Mouse (Mus musculus) myocyte (in vitro differentiated cells): ENCODE results near the gene Il13.

Experiments used
- CEBPB ChIP-seq: IDR thresholded peaks from 2 replicates; pipeline ENCODE4 v1.6.1; 2011; ENCODE audit warnings: mild to moderate bottlenecking, moderate library complexity; ENCODE audit not compliant: poor library complexity, insufficient read depth, severe bottlenecking
- E2F4 ChIP-seq: IDR thresholded peaks from one replicate; pipeline ENCODE4 v1.6.1; 2011; ENCODE audit warnings: mild to moderate bottlenecking, control low read depth, moderate library complexity; ENCODE audit not compliant: insufficient read depth
- MAX ChIP-seq: IDR thresholded peaks from one replicate; pipeline ENCODE4 v1.6.1; 2011; ENCODE audit warnings: low read depth, mild to moderate bottlenecking, control low read depth
- MYOD1 ChIP-seq, 3 experiments: IDR thresholded peaks; one replicate each; pipeline ENCODE4 v1.6.1; 2011; ENCODE audit warnings: control low read depth in 2 of 3, low read depth in 2 of 3, mild to moderate bottlenecking in 2 of 3, moderate library complexity in 1 of 3; ENCODE audit not compliant: insufficient read length in 2 of 3, control insufficient read depth in 1 of 3
- MYOG ChIP-seq, 3 experiments: IDR thresholded peaks; one replicate each; pipeline ENCODE4 v1.6.1; 2011; ENCODE audit warnings: control low read depth in 2 of 3, low read depth in 2 of 3, mild to moderate bottlenecking in 2 of 3; ENCODE audit not compliant: insufficient read length in 2 of 3, control insufficient read depth in 1 of 3, insufficient read depth in 1 of 3
- POLR2A ChIP-seq: IDR thresholded peaks from one replicate; pipeline ENCODE4 v1.6.1; 2011; ENCODE audit warnings: low read depth, mild to moderate bottlenecking, control low read depth, moderate library complexity; ENCODE audit not compliant: insufficient read length
- POLR2AphosphoS2 ChIP-seq: IDR thresholded peaks from one replicate; pipeline ENCODE4 v1.6.1; 2011; ENCODE audit warnings: low read depth, control low read depth; ENCODE audit not compliant: insufficient read length
- REST ChIP-seq: IDR thresholded peaks from one replicate; pipeline ENCODE4 v1.6.1; 2011; ENCODE audit warnings: mild to moderate bottlenecking, control low read depth, moderate library complexity; ENCODE audit not compliant: insufficient read depth, insufficient read length
- TCF12 ChIP-seq: IDR thresholded peaks from one replicate; pipeline ENCODE4 v1.6.1; 2011; ENCODE audit warnings: mild to moderate bottlenecking, control low read depth; ENCODE audit not compliant: poor library complexity, insufficient read depth, severe bottlenecking
- TCF3 ChIP-seq: IDR thresholded peaks from one replicate; pipeline ENCODE4 v1.6.1; 2011; ENCODE audit warnings: low read depth, control low read depth; ENCODE audit not compliant: insufficient read length
- USF1 ChIP-seq: IDR thresholded peaks from one replicate; pipeline ENCODE4 v1.6.1; 2011; ENCODE audit warnings: low read depth, mild to moderate bottlenecking, control low read depth, moderate library complexity

DNA sequence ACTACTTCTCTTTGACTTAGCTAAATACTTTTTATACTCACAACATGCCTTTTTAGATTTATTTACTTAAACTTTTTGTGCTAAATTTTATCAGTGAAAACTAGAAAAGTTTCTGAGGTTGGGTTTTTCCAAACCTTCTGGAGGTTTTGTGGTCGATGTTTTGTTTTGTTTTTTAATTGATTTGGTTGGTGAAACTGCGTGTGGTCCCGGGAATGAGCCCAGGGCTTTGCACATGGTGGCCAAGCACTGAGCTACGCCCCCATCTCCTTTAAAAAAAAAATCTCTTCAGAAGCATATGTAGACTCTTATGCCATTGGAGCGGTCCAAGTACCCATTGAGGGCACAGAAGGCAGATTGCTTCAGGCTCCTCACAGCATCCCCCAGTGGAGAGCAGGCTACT, 43.4 kb downstream of the Il13 start:
- TF ChIP-seq POLR2A (no peak), USF1 (no peak), TCF12 (no peak), MAX (no peak), CEBPB (no peak), TCF3 (no peak), E2F4 (no peak), POLR2AphosphoS2 (no peak), MYOG (IDR thresholded peaks at IDR 0.05; ENCODE audit: control insufficient read depth in 1 of 3, insufficient read depth in 1 of 3, insufficient read length in 2 of 3, low read depth in 2 of 3) (no peak), MYOD1 (IDR thresholded peaks at IDR 0.05; ENCODE audit: control insufficient read depth in 1 of 3, insufficient read length in 2 of 3, low read depth in 2 of 3) (no peak), REST (no peak)
